Mouse (Mus musculus) forebrain, embryonic 11.5 days (tissue): ENCODE results near the gene Ripor2. TPM values are rescaled to one million over a fixed set of nuclear protein-coding genes. Genes with fewer than 3 reads are reported as not detected.

Experiments
- ATAC-seq: fragments of 200-750 bp; cut with Nextera tagmentation; replicated peaks from 2 replicates; pipeline ENCODE4 v1.8.0; 2017; ENCODE audit warnings: moderate TSS enrichment; ENCODE audit not compliant: low FRiP score
- DNase-seq: peaks from one replicate; pipeline ENCODE4 v3.0.0-alpha.2; 2017; ENCODE audit warnings: low spot score
- H3K27ac ChIP-seq: fragments of 300-500 bp; sonication (generic); 2 replicates; pipeline ENCODE4 v1.5.1; 2014; ENCODE audit warnings: low read depth, low read length
- H3K27me3 ChIP-seq: fragments of 300-500 bp; sonication (generic); 2 replicates; pipeline ENCODE4 v1.6.1; 2014; ENCODE audit warnings: mild to moderate bottlenecking, low read length, mixed read lengths; ENCODE audit not compliant: control insufficient read depth, insufficient read depth
- H3K36me3 ChIP-seq: fragments of 300-500 bp; sonication (generic); 2 replicates; pipeline ENCODE4 v1.6.1; 2014; ENCODE audit warnings: mild to moderate bottlenecking, low read length, moderate library complexity, mixed read lengths; ENCODE audit not compliant: control insufficient read depth, insufficient read depth
- H3K4me1 ChIP-seq: fragments of 300-500 bp; sonication (generic); replicated peaks from 2 replicates; pipeline ENCODE4 v1.6.1; 2014; ENCODE audit warnings: low read length, mixed read lengths; ENCODE audit not compliant: control insufficient read depth, insufficient read depth
- H3K4me2 ChIP-seq: fragments of 300-500 bp; sonication (generic); 2 replicates; pipeline ENCODE4 v1.6.1; 2014; ENCODE audit warnings: low read depth, mild to moderate bottlenecking, low read length, moderate library complexity, mixed read lengths; ENCODE audit not compliant: severe bottlenecking
- H3K4me3 ChIP-seq: fragments of 300-500 bp; sonication (generic); 2 replicates; pipeline ENCODE4 v1.5.1; 2014; ENCODE audit warnings: low read depth, low read length
- H3K9ac ChIP-seq: fragments of 300-500 bp; sonication (generic); 2 replicates; pipeline ENCODE4 v1.6.1; 2014; ENCODE audit warnings: low read length
- H3K9me3 ChIP-seq: fragments of 300-500 bp; sonication (generic); 2 replicates; pipeline ENCODE4 v1.6.1; 2016; ENCODE audit warnings: low read length, mixed read lengths; ENCODE audit not compliant: control insufficient read depth
- WGBS: fragments of 180-500 bp; shearing (Covaris S2); extraction: QIAGEN DNeasy Blood & Tissue Kit; methylation state at CpG from one replicate; pipeline ENCODE4 v1.1.7; 2014; 5-methylcytosine and 5-hydroxymethylcytosine counted together
- polyA plus RNA-seq: library from polyadenylated mRNA; unstranded; fragments of >200 nt; fragmentation: Nextera tagmentation; extraction: Ambion mirVana; gene quantifications from 2 replicates; pipeline ENCODE4 v1.2.1, GENCODE M21; 2014

Gene Ripor2
- polyA plus RNA-seq, 1 experiment from 2014 or later = 7.3 TPM

- H3K27ac ChIP-seq = no peak overlapping the region
- no peaks in the 10 kb centered on the region for H3K9me3 ChIP-seq
- no peaks in the 10 kb centered on the region for H3K4me1 ChIP-seq
- H3K4me2 ChIP-seq = no peak overlapping the region
- ATAC-seq (no peak), DNase-seq (no peak)
- no peaks in the 10 kb centered on the region for H3K27me3 ChIP-seq
- H3K4me3 ChIP-seq = no peak overlapping the region
- 43% methylated on average over 15 of the region's 15 CpGs for WGBS
- no peak overlapping the region for H3K9ac ChIP-seq
- H3K36me3 ChIP-seq = no peaks in the 10 kb centered on the region
These were observed 97.2 kb downstream of the Ripor2 start for GRCm38 (mm10) chr13:24679027-24679680.

- no peaks in the 10 kb centered on the region for H3K4me1 ChIP-seq
- H3K4me3 ChIP-seq = no peak overlapping the region
- H3K4me2 ChIP-seq = no peak overlapping the region
- 89% methylated on average over 4 of the region's 4 CpGs for WGBS
- no peaks in the 10 kb centered on the region for H3K9me3 ChIP-seq
- ATAC-seq (no peak), DNase-seq (no peak)
- H3K9ac ChIP-seq = no peak overlapping the region
- H3K36me3 ChIP-seq = no peaks in the 10 kb centered on the region
- no peaks in the 10 kb centered on the region for H3K27me3 ChIP-seq
- no peak overlapping the region for H3K27ac ChIP-seq
These were observed 99.0 kb downstream of the Ripor2 start for GRCm38 (mm10) chr13:24680951-24681350.

GRCm38 (mm10) chr13:24682346-24682745 is 100.4 kb downstream of the Ripor2 start:
- Histone ChIP-seq H3K4me3 (no peak overlapping the region), H3K9me3 (no peaks in the 10 kb centered on the region), H3K27me3 (no peaks in the 10 kb centered on the region), H3K27ac (no peak overlapping the region), H3K36me3 (no peaks in the 10 kb centered on the region), H3K4me2 (no peak overlapping the region), H3K4me1 (peaks cover 5% of the 10 kb centered on the region; the same call in 1 of the 2 replicates), H3K9ac (no peak overlapping the region)
- 86% methylated on average over 5 of the region's 5 CpGs for WGBS
- DNase-seq (no peak), ATAC-seq (no peak)

GRCm38 (mm10) chr13:24684503-24684902 is 102.5 kb downstream of the Ripor2 start:
- ATAC-seq (no peak), DNase-seq (no peak)
- no peak overlapping the region for H3K9ac ChIP-seq
- WGBS = 86% methylated on average over 2 of the region's 2 CpGs
- H3K36me3 ChIP-seq = no peaks in the 10 kb centered on the region
- peaks cover 5% of the 10 kb centered on the region; the same call in 1 of the 2 replicates for H3K4me1 ChIP-seq
- no peak overlapping the region for H3K4me3 ChIP-seq
- H3K27ac ChIP-seq = no peak overlapping the region
- no peaks in the 10 kb centered on the region; the same call in 1 of the 2 replicates for H3K27me3 ChIP-seq
- no peak overlapping the region for H3K4me2 ChIP-seq
- H3K9me3 ChIP-seq = no peaks in the 10 kb centered on the region

- DNase-seq (no peak), ATAC-seq (no peak)
- WGBS = 80% methylated on average over 5 of the region's 5 CpGs
- Histone ChIP-seq H3K27ac (no peak overlapping the region), H3K9me3 (no peaks in the 10 kb centered on the region), H3K4me2 (no peak overlapping the region), H3K9ac (no peak overlapping the region), H3K36me3 (no peaks in the 10 kb centered on the region), H3K4me3 (no peak overlapping the region), H3K4me1 (peaks cover 5% of the 10 kb centered on the region; the same call in 1 of the 2 replicates), H3K27me3 (no peaks in the 10 kb centered on the region; the same call in 1 of the 2 replicates)
These were observed 103.9 kb downstream of the Ripor2 start for GRCm38 (mm10) chr13:24685846-24686245.

GRCm38 (mm10) chr13:24686705-24687665 is 105.0 kb downstream of the Ripor2 start:
- Histone ChIP-seq H3K36me3 (no peaks in the 10 kb centered on the region), H3K27ac (no peak overlapping the region), H3K4me3 (no peak overlapping the region), H3K4me1 (peaks cover 5% of the 10 kb centered on the region; the same call in 1 of the 2 replicates), H3K9me3 (no peaks in the 10 kb centered on the region), H3K27me3 (no peaks in the 10 kb centered on the region; the same call in 1 of the 2 replicates), H3K9ac (no peak overlapping the region; the same call in 1 of the 2 replicates), H3K4me2 (no peak overlapping the region; the same call in 1 of the 2 replicates)
- WGBS = 33% methylated on average over 15 of the region's 15 CpGs
- DNase-seq = peak; percentile 88
- ATAC-seq = peak; percentile 77

- ATAC-seq (no peak), DNase-seq (no peak)
- Histone ChIP-seq H3K4me1 (no peaks in the 10 kb centered on the region), H3K4me2 (no peak overlapping the region), H3K9me3 (no peaks in the 10 kb centered on the region), H3K27ac (no peak overlapping the region), H3K4me3 (no peak overlapping the region), H3K36me3 (no peaks in the 10 kb centered on the region), H3K27me3 (no peaks in the 10 kb centered on the region; the same call in 1 of the 2 replicates), H3K9ac (no peak overlapping the region)
- WGBS = 94% methylated on average over 7 of the region's 7 CpGs
These were observed 111.3 kb downstream of the Ripor2 start for GRCm38 (mm10) chr13:24693312-24693711.

- Histone ChIP-seq H3K4me1 (no peaks in the 10 kb centered on the region), H3K36me3 (no peaks in the 10 kb centered on the region), H3K4me2 (no peak overlapping the region), H3K4me3 (no peak overlapping the region), H3K9me3 (no peaks in the 10 kb centered on the region), H3K27ac (no peak overlapping the region), H3K9ac (no peak overlapping the region), H3K27me3 (no peaks in the 10 kb centered on the region)
- no peak for DNase-seq
- 83% methylated on average over 4 of the region's 4 CpGs for WGBS
- no peak for ATAC-seq
These were observed 116.8 kb downstream of the Ripor2 start for GRCm38 (mm10) chr13:24698746-24699145.
